Mouse (Mus musculus) CH12.LX (cell line): ENCODE data around the gene Ppl. TPM values are rescaled to one million over a fixed set of nuclear protein-coding genes. Genes with fewer than 3 reads are reported as not detected.

Experiments used
- DNase-seq: peaks from one replicate; pipeline ENCODE4 v3.0.0-alpha.2; 2013; ENCODE audit errors: extremely low read depth
- H3K27ac ChIP-seq: 2 replicates; pipeline ENCODE4 v1.5.1; 2012; ENCODE audit warnings: low read depth, mild to moderate bottlenecking, control low read depth, moderate library complexity; ENCODE audit not compliant: insufficient read depth
- H3K27me3 ChIP-seq: replicated peaks from 2 replicates; pipeline ENCODE3; 2012; ENCODE audit warnings: inconsistent platforms
- H3K36me3 ChIP-seq, 2 experiments: replicated peaks in 1 of 2; 2 replicates each; pipeline versions ENCODE3 to v1.6.1; 2012; ENCODE audit warnings: inconsistent platforms in 1 of 2, low read length in 1 of 2, mild to moderate bottlenecking in 1 of 2, mixed read lengths in 1 of 2, moderate library complexity in 1 of 2; ENCODE audit not compliant: control insufficient read depth in 1 of 2, insufficient read depth in 1 of 2
- H3K4me1 ChIP-seq, 2 experiments: 2 replicates each; pipeline ENCODE4 v1.6.1; 2012; ENCODE audit warnings: inconsistent platforms in 1 of 2, moderate library complexity in 1 of 2; ENCODE audit not compliant: insufficient read depth in 2 of 2, control insufficient read depth in 1 of 2
- H3K4me2 ChIP-seq: 2 replicates; pipeline ENCODE4 v1.6.1; 2012; ENCODE audit warnings: low read depth, mild to moderate bottlenecking, control low read depth; ENCODE audit not compliant: poor library complexity, insufficient read depth, severe bottlenecking
- H3K4me3 ChIP-seq, 3 experiments: fragments of 150-350 bp in 1 of 3; sonication (generic) in 1 of 3; replicated peaks in 1 of 3; 2 replicates each; pipeline versions ENCODE3 to v1.5.1; 2011 to 2012; ENCODE audit warnings: low read depth in 2 of 3, low read length in 2 of 3, mild to moderate bottlenecking in 2 of 3, moderate library complexity in 2 of 3, control low read depth in 1 of 3, improper control_type of control experiment in 1 of 3, inconsistent platforms in 1 of 3, mixed read lengths in 1 of 3; ENCODE audit not compliant: poor library complexity in 1 of 3
- H3K79me2 ChIP-seq: replicated peaks from 2 replicates; pipeline ENCODE4 v1.6.1; 2012; ENCODE audit warnings: mild to moderate bottlenecking, moderate library complexity; ENCODE audit not compliant: control insufficient read depth, poor library complexity, insufficient read depth, severe bottlenecking; ENCODE audit errors: extremely low read depth
- H3K9ac ChIP-seq: 2 replicates; pipeline ENCODE4 v1.6.1; 2012; ENCODE audit warnings: low read depth, mild to moderate bottlenecking, control low read depth, moderate library complexity; ENCODE audit not compliant: insufficient read depth
- H3K9me3 ChIP-seq: replicated peaks from 2 replicates; pipeline ENCODE3; 2012; ENCODE audit warnings: low read length, inconsistent platforms, mixed read lengths
- CHD1 ChIP-seq: IDR thresholded peaks from 2 replicates; pipeline ENCODE4 v1.6.1; 2012; ENCODE audit warnings: low read depth, low read length, improper control_type of control experiment, inconsistent platforms
- E2F4 ChIP-seq: IDR thresholded peaks from 2 replicates; pipeline ENCODE4 v1.6.1; 2011; ENCODE audit warnings: low read depth, low read length, improper control_type of control experiment; ENCODE audit not compliant: insufficient replicate concordance
- ELF1 ChIP-seq: IDR thresholded peaks from 2 replicates; pipeline ENCODE4 v1.6.1; 2014; ENCODE audit warnings: low read depth, mild to moderate bottlenecking, inconsistent platforms, low read length, improper control_type of control experiment
- EP300 ChIP-seq: IDR thresholded peaks from 2 replicates; pipeline ENCODE4 v1.6.1; 2011; ENCODE audit warnings: low read length, improper control_type of control experiment
- ETS1 ChIP-seq: conservative IDR thresholded peaks from 2 replicates; pipeline ENCODE4 v1.6.1; 2012; ENCODE audit warnings: low read depth, mild to moderate bottlenecking, inconsistent platforms, low read length, improper control_type of control experiment, moderate library complexity
- JUN ChIP-seq: IDR thresholded peaks from 2 replicates; pipeline ENCODE4 v1.6.1; 2011; ENCODE audit warnings: low read depth, mild to moderate bottlenecking, low read length, improper control_type of control experiment, moderate library complexity; ENCODE audit not compliant: insufficient read depth
- JUND ChIP-seq: conservative IDR thresholded peaks from 2 replicates; pipeline ENCODE4 v1.6.1; 2011; ENCODE audit warnings: low read depth, low read length, improper control_type of control experiment
- MAFK ChIP-seq: IDR thresholded peaks from 2 replicates; pipeline ENCODE4 v1.6.1; 2011; ENCODE audit warnings: low read length, improper control_type of control experiment; ENCODE audit not compliant: insufficient replicate concordance
- MAZ ChIP-seq: IDR thresholded peaks from 2 replicates; pipeline ENCODE4 v1.6.1; 2012; ENCODE audit warnings: low read depth, mild to moderate bottlenecking, inconsistent platforms, low read length, improper control_type of control experiment, moderate library complexity
- MXI1 ChIP-seq: IDR thresholded peaks from 2 replicates; pipeline ENCODE4 v1.6.1; 2011; ENCODE audit warnings: mild to moderate bottlenecking, low read depth, low read length, improper control_type of control experiment
- PAX5 ChIP-seq: IDR thresholded peaks from 2 replicates; pipeline ENCODE4 v1.6.1; 2012; ENCODE audit warnings: low read length, inconsistent platforms, mixed read lengths
- RAD21 ChIP-seq: IDR thresholded peaks from 2 replicates; pipeline ENCODE4 v1.6.1; 2011; ENCODE audit warnings: low read depth, mild to moderate bottlenecking, low read length, improper control_type of control experiment, moderate library complexity
- TCF12 ChIP-seq: IDR thresholded peaks from 2 replicates; pipeline ENCODE4 v1.6.1; 2014; ENCODE audit warnings: low read depth, mild to moderate bottlenecking, inconsistent platforms, low read length, improper control_type of control experiment
- UBTF ChIP-seq: IDR thresholded peaks from 2 replicates; pipeline ENCODE4 v1.6.1; 2012; ENCODE audit warnings: low read depth, mild to moderate bottlenecking, inconsistent platforms, low read length, improper control_type of control experiment, moderate library complexity
- ZC3H11A ChIP-seq: IDR thresholded peaks from 2 replicates; pipeline ENCODE4 v1.6.1; 2012; ENCODE audit warnings: low read depth, mild to moderate bottlenecking, inconsistent platforms, low read length, improper control_type of control experiment
- ZKSCAN1 ChIP-seq: IDR thresholded peaks from 2 replicates; pipeline ENCODE4 v1.6.1; 2012; ENCODE audit warnings: low read depth, inconsistent platforms, low read length, improper control_type of control experiment, borderline replicate concordance
- ZMIZ1 ChIP-seq: IDR thresholded peaks from 2 replicates; pipeline ENCODE4 v1.6.1; 2012; ENCODE audit warnings: low read depth, mild to moderate bottlenecking, inconsistent platforms, low read length, improper control_type of control experiment
- dilution Hi-C: fragments of 300-500 bp; cut with MboI; formaldehyde crosslinking; loops from 2 replicates; pipeline ENCODE4 v1.14.3; 2020; ENCODE audit warnings: low sequenced_read_pairs; ENCODE audit not compliant: extremely low pct_unique_long_range_greater_than_20kb, extremely low pct_ligation_motif_present
- in situ Hi-C: fragments of 300-500 bp; cut with MboI; formaldehyde crosslinking; loops from 3 replicates; pipeline ENCODE4 v1.14.3; 2019; ENCODE audit warnings: low sequenced_read_pairs, low pct_ligation_motif_present, low pct_unique_long_range_greater_than_20kb, mixed read lengths
- polyA plus RNA-seq: library from polyadenylated mRNA; unstranded; fragments of >175 nt; gene quantifications from 2 replicates; pipeline ENCODE4 v1.2.1, GENCODE M21; 2012; ENCODE audit warnings: low read depth; ENCODE audit not compliant: insufficient read length
- total RNA-seq, 2 experiments: library from RNA; depleted of rRNA; stranded (reverse); fragments of 300-350 nt in 1 of 2; fragments of >200 nt in 1 of 2; gene quantifications; 2 replicates each; pipeline ENCODE4 v1.2.3; 2012 to 2014

Gene Ppl
- total and polyA plus RNA-seq, 3 experiments, result 0.04 to 0.25 TPM; not detected in 1

DNA sequence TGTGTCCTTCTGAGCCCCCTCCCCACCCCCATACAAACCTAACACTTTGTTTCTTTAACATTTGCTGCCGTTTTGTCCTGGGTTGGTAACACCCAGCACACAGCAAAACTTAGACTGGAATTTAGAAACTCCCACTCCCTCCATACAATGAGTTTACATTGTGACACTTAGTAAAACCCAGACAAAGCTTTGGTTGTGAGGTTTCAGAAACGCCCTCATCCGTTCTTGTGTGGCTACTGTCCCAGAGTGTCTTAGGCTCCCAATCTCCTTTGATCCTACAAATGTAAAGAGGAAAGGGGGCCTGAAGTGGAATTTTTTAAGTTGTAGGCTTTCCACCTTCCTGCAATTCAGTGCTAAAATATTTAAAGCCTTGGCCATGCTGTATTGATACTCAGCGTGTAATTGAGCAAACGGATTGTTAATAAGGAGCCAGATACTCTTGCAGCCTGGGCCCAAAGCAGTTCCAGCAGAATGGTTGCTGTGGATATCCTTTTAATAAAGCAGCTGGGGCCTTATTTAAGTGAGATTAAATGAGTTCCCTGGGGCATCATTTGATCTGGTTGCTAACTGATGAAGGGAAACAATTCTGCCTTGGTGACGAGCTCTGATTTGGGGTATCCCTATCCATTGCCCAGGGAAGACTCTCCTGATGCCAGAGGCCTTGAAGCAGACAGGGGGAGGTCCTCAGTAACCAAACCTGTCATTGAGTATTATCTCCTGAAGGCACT lies 21.2 kb upstream of the Ppl start:
- in situ Hi-C loops (no loop called here), dilution Hi-C loops (no loop called here)
- H3K27ac ChIP-seq, result no peak overlapping the region
- DNase-seq, result no peak
- peaks cover 0 to 4% of the 10 kb centered on the region in 2 experiments; a peak in 2 of 4 replicates for H3K4me1 ChIP-seq
- TF ChIP-seq MAFK (no peak), MXI1 (no peak), JUND (no peak), PAX5 (no peak), ZC3H11A (no peak), RAD21 (no peak), E2F4 (no peak), UBTF (no peak), JUN (no peak), ELF1 (no peak), ZKSCAN1 (no peak), TCF12 (no peak), ZMIZ1 (no peak)
- H3K27me3 ChIP-seq, result peaks cover 89% of the 10 kb centered on the region
- H3K9ac ChIP-seq, result no peak overlapping the region
- no peaks in the 10 kb centered on the region for H3K79me2 ChIP-seq
- no peak overlapping the region for H3K4me3 ChIP-seq
- H3K36me3 ChIP-seq, result no peaks in the 10 kb centered on the region
- H3K4me2 ChIP-seq, result no peak overlapping the region
- H3K9me3 ChIP-seq, result no peaks in the 10 kb centered on the region

DNA sequence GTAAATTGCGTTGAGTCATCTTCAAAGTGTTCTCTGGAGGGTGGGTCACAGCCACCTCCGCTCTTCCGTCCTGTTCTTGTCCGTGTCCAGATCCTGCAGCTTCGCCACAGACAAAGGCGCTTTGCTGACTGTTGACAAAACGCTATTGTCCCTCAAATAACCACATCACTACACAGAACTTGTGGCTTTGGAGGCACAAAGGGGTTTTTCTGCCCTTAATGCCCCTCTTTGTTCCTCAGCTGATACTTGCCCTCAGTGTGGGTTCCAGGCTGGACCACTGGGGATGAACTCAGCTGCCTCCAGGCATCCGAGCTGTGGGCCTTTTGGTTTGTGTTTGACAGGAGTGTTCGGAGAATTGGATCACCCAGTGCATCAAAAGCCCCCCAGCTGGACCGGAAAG lies 18.3 kb upstream of the Ppl start:
- TF ChIP-seq MAZ (no peak), RAD21 (no peak), CHD1 (no peak), EP300 (no peak), MXI1 (no peak), ETS1 (no peak)
- dilution Hi-C loops (no loop called here), in situ Hi-C loops (no loop called here)
- no peak for DNase-seq
- no peak overlapping the region for H3K4me2 ChIP-seq
- no peaks in the 10 kb centered on the region for H3K9me3 ChIP-seq
- H3K36me3 ChIP-seq, result no peaks in the 10 kb centered on the region
- H3K4me3 ChIP-seq, result no peak overlapping the region
- H3K27ac ChIP-seq, result no peak overlapping the region
- no peak overlapping the region for H3K9ac ChIP-seq
- peaks cover 90% of the 10 kb centered on the region for H3K27me3 ChIP-seq
- peaks cover 14 to 16% of the 10 kb centered on the region in 2 experiments for H3K4me1 ChIP-seq
- H3K79me2 ChIP-seq, result no peaks in the 10 kb centered on the region
